Mouse (Mus musculus): ENCODE measurements around the gene Trh. TPM values are rescaled to one million over a fixed set of nuclear protein-coding genes. Genes with fewer than 3 reads are reported as not detected.

Trh gene
- total RNA-seq (2021) = 1 to 10 TPM; 1.3 to 2.2 TPM
- long read RNA-seq, experiment 1, partial matches to known transcripts = 0 of 1 reads
- long read RNA-seq, experiment 1, other reads (novel, unspliced or antisense) = 0 of 1 reads
- long read RNA-seq, experiment 2, partial matches to known transcripts = 0 of 1 reads
- long read RNA-seq, experiment 2, other reads (novel, unspliced or antisense) = 0 of 1 reads

DNA sequence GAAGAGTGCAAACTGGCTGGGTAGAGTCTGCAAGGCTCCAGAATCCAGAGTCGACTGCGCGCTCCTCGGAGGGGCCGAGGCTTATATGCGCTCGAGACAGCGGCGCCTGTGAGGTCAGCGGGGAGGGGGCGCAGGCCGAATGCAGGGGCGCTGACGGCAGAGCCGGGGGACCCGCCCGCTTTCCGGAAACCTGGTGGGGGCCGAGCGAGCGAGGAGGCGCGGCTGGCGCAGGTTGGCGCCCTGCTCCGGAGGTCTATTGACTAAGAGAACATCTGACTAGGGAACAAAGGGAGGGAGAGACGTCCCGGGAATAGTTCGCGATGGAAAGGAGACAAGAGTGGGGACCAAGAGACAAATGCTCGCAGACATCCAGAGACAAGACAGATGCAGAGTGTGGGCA lies at the start of gene Trh:
Gene Trh, minus strand, starts transcription at position 60 of the 400 bp plus-strand sequence.
- no peak within 1 kb of the TSS for H3K4me3 ChIP-seq

DNA sequence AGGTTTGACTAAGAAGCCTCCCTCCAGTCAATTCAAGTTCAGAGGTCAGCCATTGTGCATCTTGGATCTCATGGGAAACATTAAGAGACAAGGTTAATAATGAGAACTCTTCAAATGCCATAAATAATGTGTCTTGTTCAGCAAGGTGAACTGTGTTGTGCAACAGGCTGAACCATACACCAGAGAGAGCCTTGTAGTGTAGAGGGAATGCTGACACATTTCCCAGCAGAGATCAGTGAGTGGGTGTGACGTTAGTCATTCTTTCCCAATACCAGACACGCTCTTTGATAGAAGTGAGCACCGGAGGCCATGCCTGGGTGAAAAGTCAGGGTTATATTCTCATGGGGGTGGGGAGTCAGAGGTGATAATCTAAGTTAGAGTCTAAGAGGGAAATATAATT lies 46.4 kb upstream of the Trh start:
- no peak overlapping the region for H3K27ac ChIP-seq
- no peak for DNase-seq (ENCODE audit: low spot score in 2 of 2)
- TF ChIP-seq CTCF (conservative IDR thresholded peaks at IDR 0.05) = no peak
- no peak overlapping the region for H3K4me3 ChIP-seq

More for the DNA sequence above, at the start of gene Trh:
- H3K27ac ChIP-seq = no peak within 1 kb of the TSS
- no peak for TF ChIP-seq CTCF (conservative IDR thresholded peaks at IDR 0.05)
- DNase-seq (ENCODE audit: low spot score in 2 of 2) = no peak

DNA sequence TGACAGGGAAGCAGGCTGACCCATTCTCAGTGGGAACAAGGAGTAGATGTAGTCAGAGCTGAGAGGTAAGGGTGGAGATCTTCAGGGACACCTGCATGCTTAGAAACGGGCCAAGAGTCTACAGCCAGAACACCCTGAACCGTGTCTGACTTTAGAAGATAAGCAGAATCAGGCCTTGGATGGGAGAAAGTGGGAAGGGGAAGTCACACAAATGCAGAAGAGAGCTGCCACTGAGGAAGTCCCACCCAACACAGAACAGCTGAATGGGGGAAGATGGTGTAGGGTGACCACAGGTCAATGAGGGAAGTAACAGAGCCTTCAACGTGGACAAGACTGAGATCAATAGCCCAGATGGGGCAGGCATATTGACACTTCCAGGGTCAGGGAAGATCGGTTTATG lies 42.4 kb upstream of the Trh start:
- no peak for TF ChIP-seq CTCF (conservative IDR thresholded peaks at IDR 0.05)
- no peak for DNase-seq (ENCODE audit: low spot score in 2 of 2)
- Histone ChIP-seq H3K4me3 (no peak overlapping the region), H3K27ac (no peak overlapping the region)

DNA sequence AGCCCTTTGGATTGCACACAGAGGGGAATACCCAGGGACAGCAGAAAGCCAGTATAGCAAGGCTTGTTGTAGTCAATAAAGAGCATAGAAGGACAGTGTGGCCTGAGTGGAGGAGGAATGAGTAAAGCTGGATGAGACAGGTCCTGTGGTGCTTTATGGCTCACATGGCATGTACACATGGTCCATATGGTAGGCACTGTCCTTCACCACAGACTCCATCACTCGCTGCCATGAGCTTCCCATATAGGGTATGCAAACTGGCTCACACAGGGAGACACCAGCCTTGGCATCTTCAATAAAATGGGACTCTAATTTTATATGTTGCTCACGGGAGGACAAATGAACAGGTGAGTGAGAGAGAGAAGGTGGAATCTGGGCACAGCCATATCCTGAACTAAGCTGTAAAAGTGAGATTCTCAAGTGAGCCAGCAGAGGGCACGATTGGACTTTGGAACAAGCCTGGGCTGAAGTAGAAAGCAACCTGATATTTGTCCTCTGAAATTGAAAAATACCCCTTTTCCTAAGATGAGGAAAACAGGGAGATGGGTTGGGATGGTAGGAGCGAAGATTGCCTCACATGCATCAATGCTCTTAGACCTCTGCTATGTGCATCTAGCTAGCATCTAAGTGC lies 41.9 kb upstream of the Trh start:
- peak; percentile 64 to 84 for DNase-seq (ENCODE audit: low spot score in 2 of 2)
- H3K4me3 ChIP-seq = no peak overlapping the region
- TF ChIP-seq CTCF (conservative IDR thresholded peaks at IDR 0.05) = peak; percentile 94
- no peak overlapping the region for H3K27ac ChIP-seq

DNA sequence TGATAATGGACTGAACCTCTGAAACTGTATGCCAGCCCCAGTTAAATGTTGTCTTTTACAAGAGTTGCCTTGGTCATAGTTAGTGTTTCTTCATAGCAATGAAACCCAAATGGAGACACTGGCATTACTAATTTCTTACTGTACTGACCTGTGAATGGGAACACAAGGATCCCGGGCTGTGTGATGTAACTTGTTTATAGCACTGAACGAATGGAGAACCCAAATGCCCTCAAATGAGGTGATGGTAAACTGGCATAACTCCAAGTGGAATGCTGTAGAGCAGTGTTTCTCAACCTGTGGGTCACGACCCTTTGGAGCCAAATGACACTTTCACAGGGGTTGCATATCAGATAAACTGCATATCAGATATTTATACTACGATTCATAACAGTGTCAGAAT lies 41.1 kb upstream of the Trh start:
- no peak overlapping the region for H3K27ac ChIP-seq
- no peak for TF ChIP-seq CTCF (conservative IDR thresholded peaks at IDR 0.05)
- DNase-seq (ENCODE audit: low spot score in 2 of 2) = no peak
- H3K4me3 ChIP-seq = no peak overlapping the region

DNA sequence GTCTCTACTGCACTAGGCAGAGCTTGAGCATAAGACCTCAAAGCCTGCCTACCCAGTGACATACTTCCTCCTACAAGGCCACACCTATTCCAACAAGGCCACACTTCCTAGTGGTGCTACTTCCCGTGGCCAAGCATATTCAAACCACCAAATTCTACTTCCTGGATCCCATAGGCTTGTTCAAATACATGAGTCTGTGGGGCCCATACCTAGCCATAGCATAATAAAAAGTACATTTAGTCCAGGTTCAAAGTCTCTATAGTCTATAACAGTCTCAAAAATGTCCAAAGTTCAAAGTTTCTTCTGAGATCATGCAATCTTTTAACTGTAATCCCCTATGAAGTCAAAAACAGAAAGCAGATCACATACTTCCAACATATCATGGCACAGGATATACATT lies 32.7 kb upstream of the Trh start:
- TF ChIP-seq CTCF (conservative IDR thresholded peaks at IDR 0.05) = no peak
- Histone ChIP-seq H3K27ac (no peak overlapping the region), H3K4me3 (no peak overlapping the region)
- no peak for DNase-seq (ENCODE audit: low spot score in 2 of 2)

DNA sequence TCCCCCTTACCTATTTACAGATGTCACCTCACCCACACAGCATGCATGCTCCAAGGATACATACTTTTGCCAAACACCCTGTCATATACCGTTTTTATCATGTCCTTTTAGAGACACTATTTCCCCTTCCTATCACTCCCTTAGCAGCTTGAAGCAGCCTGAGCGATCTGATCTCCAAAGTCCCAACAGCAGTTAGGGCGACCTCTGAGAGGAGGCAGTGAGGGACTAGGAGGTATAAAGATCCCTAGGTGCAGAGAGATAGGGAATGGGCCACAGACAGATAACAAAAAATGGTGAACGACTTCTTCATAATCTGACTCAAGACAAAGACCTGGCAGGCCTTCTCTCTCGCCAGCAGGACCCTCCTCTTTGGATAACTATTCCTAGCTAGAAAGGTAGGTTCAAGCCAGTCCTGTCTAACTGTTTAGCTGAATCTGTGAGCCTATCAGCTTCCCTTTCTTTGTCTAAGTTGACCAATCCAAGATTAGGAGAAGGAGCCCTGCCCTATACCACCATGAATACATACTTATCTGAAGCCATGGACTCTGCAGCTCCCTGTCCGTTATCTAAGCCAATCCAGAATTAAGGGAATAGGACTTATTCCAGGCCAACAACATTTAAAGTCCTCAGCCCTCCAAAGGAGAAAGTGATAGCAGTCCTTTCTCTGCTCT lies 29.3 kb upstream of the Trh start:
- no peak for DNase-seq (ENCODE audit: low spot score in 2 of 2)
- Histone ChIP-seq H3K27ac (no peak overlapping the region), H3K4me3 (no peak overlapping the region)
- no peak for TF ChIP-seq CTCF (conservative IDR thresholded peaks at IDR 0.05)

DNA sequence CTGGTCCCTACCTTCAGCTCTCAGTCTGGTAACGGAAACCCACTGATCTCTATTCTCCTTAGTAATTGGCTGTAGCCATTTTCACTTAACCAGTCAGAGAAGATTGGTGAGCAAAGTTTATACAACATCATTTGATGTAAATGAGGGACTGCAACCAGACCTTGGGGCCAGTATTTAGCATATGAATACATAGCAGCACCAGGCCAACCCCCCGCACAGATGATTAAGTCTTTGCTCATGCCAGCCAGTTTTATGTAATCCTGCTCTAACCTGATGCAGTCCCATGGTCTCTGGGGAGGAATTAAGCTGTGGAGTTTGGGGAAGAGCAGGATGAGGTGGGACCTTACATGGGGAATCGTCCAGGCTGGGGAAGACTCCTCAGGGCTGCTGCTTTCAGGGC lies 28.2 kb upstream of the Trh start:
- DNase-seq (ENCODE audit: low spot score in 2 of 2) = no peak
- Histone ChIP-seq H3K4me3 (no peak overlapping the region), H3K27ac (no peak overlapping the region)
- TF ChIP-seq CTCF (conservative IDR thresholded peaks at IDR 0.05) = no peak

DNA sequence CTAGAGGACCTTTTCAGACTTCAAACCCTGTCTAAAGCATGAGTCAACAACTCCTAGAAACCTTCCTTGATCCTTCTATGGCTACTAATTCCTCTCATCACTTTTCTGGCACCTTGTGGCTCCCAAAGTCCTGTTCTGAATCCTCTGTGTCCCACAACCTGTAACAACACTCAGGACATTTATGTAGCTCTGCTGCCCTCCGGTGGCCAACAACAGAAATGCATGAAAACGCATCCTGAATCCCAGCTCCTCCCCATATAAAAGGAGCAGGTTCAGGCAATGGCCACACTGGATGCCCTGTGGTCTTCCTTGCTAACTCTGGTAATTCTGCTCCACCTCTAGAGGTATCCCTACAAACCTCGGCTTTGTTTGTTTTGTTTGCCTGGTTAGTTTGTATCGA lies 24.6 kb upstream of the Trh start:
- H3K27ac ChIP-seq = no peak overlapping the region
- peak; percentile 39 to 81 for DNase-seq (ENCODE audit: low spot score in 2 of 2)
- peak; percentile 88 for TF ChIP-seq CTCF (conservative IDR thresholded peaks at IDR 0.05)
- H3K4me3 ChIP-seq = no peak overlapping the region

DNA sequence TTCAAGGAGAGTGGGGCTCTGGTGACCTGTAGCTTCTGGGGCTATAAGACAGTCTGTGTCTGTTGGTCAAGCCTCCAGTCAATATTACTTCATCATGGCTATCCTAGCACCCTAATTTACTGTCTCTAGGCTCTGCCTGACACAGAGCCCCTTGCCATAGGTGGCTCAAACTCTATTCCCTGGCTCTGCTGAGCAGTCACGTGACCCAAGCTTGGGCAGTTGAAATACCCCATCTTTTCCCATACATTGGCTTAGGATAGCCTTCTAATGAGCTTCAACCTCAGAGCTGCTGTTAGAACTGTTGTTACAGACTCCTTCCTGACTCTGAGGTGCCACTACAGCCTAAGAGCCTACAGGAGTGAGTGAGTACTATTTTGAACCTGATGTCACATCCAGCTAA lies 23.6 kb upstream of the Trh start:
- Histone ChIP-seq H3K4me3 (no peak overlapping the region), H3K27ac (no peak overlapping the region)
- DNase-seq (ENCODE audit: low spot score in 2 of 2) = no peak
- no peak for TF ChIP-seq CTCF (conservative IDR thresholded peaks at IDR 0.05)

DNA sequence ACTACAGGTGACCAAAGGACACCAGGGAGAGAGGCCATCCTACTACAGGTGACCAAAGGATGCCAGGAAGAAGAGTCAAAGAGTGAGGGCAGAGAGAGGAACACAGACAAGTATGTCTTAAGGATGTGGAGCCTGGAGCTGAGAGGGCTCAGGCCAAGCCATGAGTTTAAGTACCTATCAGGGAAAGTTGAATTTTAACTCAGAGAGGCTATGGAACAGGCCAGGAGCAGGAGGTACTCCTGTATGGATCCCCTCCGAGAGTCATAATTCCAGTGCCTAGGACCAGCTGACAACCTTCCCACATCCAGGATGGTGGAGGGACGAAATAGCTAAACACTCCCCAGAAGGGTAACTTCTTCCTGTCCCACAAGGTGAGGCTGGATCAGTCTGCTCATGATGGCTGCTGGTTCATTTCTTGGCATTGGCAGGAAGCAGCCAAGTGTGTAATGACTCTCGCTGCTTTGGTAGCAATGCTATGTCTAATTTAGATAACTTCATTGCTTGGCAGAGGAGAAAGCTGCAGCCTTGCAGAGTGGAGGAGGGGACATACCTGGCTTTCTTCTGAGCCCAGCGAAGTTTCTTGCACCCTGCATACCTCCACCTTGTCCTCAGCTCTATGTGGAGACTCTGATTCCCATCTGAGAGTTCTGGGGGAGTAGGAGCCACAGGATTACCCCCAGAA lies 16.9 kb upstream of the Trh start:
- H3K4me3 ChIP-seq = no peak overlapping the region
- no peak overlapping the region for H3K27ac ChIP-seq
- TF ChIP-seq CTCF (conservative IDR thresholded peaks at IDR 0.05) = no peak
- DNase-seq (ENCODE audit: low spot score in 2 of 2) = no peak

DNA sequence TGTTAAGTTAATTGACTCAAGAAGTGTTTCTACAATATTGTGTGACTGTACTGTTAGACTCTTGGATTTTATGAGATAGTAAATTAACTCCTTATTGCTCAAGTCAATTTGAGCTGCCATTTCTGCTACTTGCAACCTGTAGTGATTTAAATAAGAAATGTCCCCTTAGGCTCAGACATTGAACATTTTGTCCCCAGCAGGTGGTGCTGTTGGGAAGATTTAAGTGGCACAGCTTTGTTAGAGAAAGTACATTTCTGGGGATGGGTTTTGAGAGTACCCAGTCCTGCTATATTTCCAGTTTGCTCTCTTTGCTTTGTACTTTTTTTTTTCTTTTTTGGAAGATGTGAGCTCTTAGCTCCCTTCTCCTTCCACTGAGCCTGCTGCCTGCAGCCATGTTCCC lies 10.9 kb upstream of the Trh start:
- 0 out of 2 replicates have a peak, but pooled peaks have one; percentile 14 for TF ChIP-seq CTCF (conservative IDR thresholded peaks at IDR 0.05)
- no peak for DNase-seq (ENCODE audit: low spot score in 2 of 2)
- Histone ChIP-seq H3K27ac (no peak overlapping the region), H3K4me3 (no peak overlapping the region)

DNA sequence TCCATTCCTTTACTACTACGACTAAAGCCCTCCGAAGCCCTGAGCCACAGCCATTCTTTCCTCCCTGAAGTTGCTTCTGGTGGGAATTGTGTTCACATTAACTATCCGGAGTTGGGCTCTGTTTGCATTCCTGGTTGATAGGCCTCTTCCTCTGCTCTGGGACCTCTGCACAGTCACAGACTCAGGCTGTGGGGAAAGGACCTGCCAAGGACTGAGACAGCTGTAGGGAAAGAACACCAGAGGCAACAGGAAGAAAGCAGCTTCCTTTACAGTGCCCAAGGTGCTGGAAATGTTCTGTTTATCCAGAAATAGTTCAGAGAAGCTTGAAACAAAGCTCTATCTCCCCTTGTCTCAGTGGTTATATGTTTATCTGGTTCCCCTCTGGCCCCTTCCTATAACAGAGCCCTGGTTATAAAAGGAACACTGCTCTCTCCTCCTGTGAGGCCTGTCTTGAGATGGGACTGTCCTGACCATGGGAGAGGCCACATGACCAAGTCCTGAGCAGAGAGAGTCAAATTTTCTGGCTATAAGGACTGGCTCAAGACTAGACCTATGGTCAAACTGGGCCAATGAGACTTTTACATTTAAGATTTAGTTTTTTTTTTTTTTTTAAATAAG lies 8.9 kb upstream of the Trh start:
- H3K27ac ChIP-seq = no peak overlapping the region
- no peak overlapping the region for H3K4me3 ChIP-seq
- no peak for TF ChIP-seq CTCF (conservative IDR thresholded peaks at IDR 0.05)
- no peak for DNase-seq (ENCODE audit: low spot score in 2 of 2)

Data from layer of hippocampus, adult 2 months (tissue).